Mouse (Mus musculus) testis, adult 2 months (tissue): ENCODE data around the gene Dlgap1.

ENCODE experiments used
- CTCF ChIP-seq: fragments of 200-500 bp; IDR thresholded peaks from 2 replicates; pipeline ENCODE4 v1.5.1; 2012; ENCODE audit warnings: low read depth, mild to moderate bottlenecking, inconsistent platforms, low read length, moderate library complexity; ENCODE audit not compliant: control insufficient read depth, insufficient read depth, insufficient replicate concordance
- POLR2A ChIP-seq: fragments of 200-500 bp; IDR thresholded peaks from 2 replicates; pipeline ENCODE4 v1.6.1; 2012; ENCODE audit warnings: low read depth, mild to moderate bottlenecking, inconsistent platforms, low read length, moderate library complexity; ENCODE audit not compliant: control insufficient read depth

DNA sequence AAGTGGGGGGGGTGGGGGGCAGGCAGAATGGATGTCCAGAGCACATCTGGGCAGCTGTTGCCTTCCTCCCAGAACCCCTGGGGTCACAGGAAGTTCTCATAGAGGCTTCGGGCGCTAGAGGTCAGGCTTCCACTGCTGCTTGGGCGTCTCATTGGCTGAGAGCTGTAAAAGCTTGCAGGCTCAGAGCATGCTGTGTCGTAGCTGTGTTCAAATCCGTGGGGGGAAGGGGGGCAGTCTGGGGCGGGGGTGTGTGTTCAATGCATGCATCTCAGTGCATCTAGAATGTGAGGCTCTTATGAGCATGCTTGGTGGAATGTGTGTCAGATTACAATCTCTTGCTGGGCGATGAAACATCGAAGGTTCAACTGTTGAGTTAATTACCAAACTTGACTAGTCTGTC is 751.9 kb downstream of the Dlgap1 start:
- TF ChIP-seq POLR2A: no peak
- TF ChIP-seq CTCF: 0 out of 2 replicates have a peak, but pooled peaks have one; percentile 12
